Mouse (Mus musculus): Measurements from ENCODE around the gene Anp32a. TPM values are rescaled to one million over a fixed set of nuclear protein-coding genes. Genes with fewer than 3 reads are reported as not detected.

Gene Anp32a
- total and polyA plus RNA-seq, 2 experiments from 2014 or later = 20.8 to 127 TPM

GRCm38 (mm10) chr9:62343904-62344491 is 2.9 kb downstream of the Anp32a start:
- DNase-seq (ENCODE audit: low spot score) (peak; percentile 27), ATAC-seq (ENCODE audit: insufficient read depth, low read depth) (peak; percentile 46)
- H3K27ac ChIP-seq (ENCODE audit: low read depth) = peak overlapping the region; percentile 100
- no peak for TF ChIP-seq CTCF (IDR thresholded peaks at IDR 0.05; ENCODE audit: low read depth)
- TF ChIP-seq EP300 (IDR thresholded peaks at IDR 0.05; ENCODE audit: low read depth) = no peak
- peak overlapping the region; percentile 93 for H3K4me3 ChIP-seq (ENCODE audit: low read depth, low read length)
- no peaks in the 10 kb centered on the region for H3K9me3 ChIP-seq (replicated peaks; ENCODE audit: control insufficient read depth, low read length)
- 0% methylated on average over 42 of the region's 52 CpGs for WGBS
- peak overlapping the region; percentile 91 for H3K4me2 ChIP-seq (ENCODE audit: low read depth, low read length)
- H3K27me3 ChIP-seq (ENCODE audit: control insufficient read depth, insufficient read depth, low read length) = no peaks in the 10 kb centered on the region
- H3K9ac ChIP-seq (replicated peaks; ENCODE audit: low read depth, low read length) = peak overlapping the region; percentile 99
- H3K36me3 ChIP-seq (replicated peaks; ENCODE audit: control insufficient read depth, insufficient read depth, low read length) = no peaks in the 10 kb centered on the region
- peaks cover 34% of the 10 kb centered on the region for H3K4me1 ChIP-seq (ENCODE audit: control insufficient read depth, insufficient read depth)

GRCm38 (mm10) chr9:62344545-62344944 is 3.5 kb downstream of the Anp32a start:
- peak overlapping the region; percentile 91 for H3K4me2 ChIP-seq (ENCODE audit: low read depth, low read length)
- H3K9me3 ChIP-seq (replicated peaks; ENCODE audit: control insufficient read depth, low read length) = no peaks in the 10 kb centered on the region
- peak overlapping the region; percentile 99 for H3K9ac ChIP-seq (replicated peaks; ENCODE audit: low read depth, low read length)
- 0 out of 2 replicates have a peak, but pooled peaks have one; percentile 56 for TF ChIP-seq EP300 (IDR thresholded peaks at IDR 0.05; ENCODE audit: low read depth)
- TF ChIP-seq CTCF (IDR thresholded peaks at IDR 0.05; ENCODE audit: low read depth) = no peak
- peak overlapping the region; percentile 93 for H3K4me3 ChIP-seq (ENCODE audit: low read depth, low read length)
- peaks cover 39% of the 10 kb centered on the region for H3K4me1 ChIP-seq (ENCODE audit: control insufficient read depth, insufficient read depth)
- peak; percentile 30 for ATAC-seq (ENCODE audit: insufficient read depth, low read depth)
- no peaks in the 10 kb centered on the region for H3K27me3 ChIP-seq (ENCODE audit: control insufficient read depth, insufficient read depth, low read length)
- DNase-seq (ENCODE audit: low spot score) = peak; percentile 85
- WGBS = 0% methylated on average over 25 of the region's 26 CpGs
- no peaks in the 10 kb centered on the region for H3K36me3 ChIP-seq (replicated peaks; ENCODE audit: control insufficient read depth, insufficient read depth, low read length)
- H3K27ac ChIP-seq (ENCODE audit: low read depth) = peak overlapping the region; percentile 100

- Histone ChIP-seq H3K36me3 (replicated peaks; ENCODE audit: control insufficient read depth, insufficient read depth, low read length) (no peaks in the 10 kb centered on the region), H3K9ac (replicated peaks; ENCODE audit: low read depth, low read length) (peak overlapping the region; percentile 99), H3K27ac (ENCODE audit: low read depth) (peak overlapping the region; percentile 100), H3K9me3 (replicated peaks; ENCODE audit: control insufficient read depth, low read length) (no peaks in the 10 kb centered on the region), H3K4me3 (ENCODE audit: low read depth, low read length) (peak overlapping the region; percentile 93), H3K4me2 (ENCODE audit: low read depth, low read length) (peak overlapping the region; percentile 91), H3K4me1 (ENCODE audit: control insufficient read depth, insufficient read depth) (peaks cover 44% of the 10 kb centered on the region), H3K27me3 (ENCODE audit: control insufficient read depth, insufficient read depth, low read length) (no peaks in the 10 kb centered on the region)
- WGBS = 6% methylated on average over 11 of the region's 11 CpGs
- ATAC-seq (ENCODE audit: insufficient read depth, low read depth) (no peak), DNase-seq (ENCODE audit: low spot score) (peak; percentile 32)
- TF ChIP-seq CTCF (IDR thresholded peaks at IDR 0.05; ENCODE audit: low read depth) (no peak), EP300 (IDR thresholded peaks at IDR 0.05; ENCODE audit: low read depth) (no peak)
Observed at GRCm38 (mm10) chr9:62345081-62345481, 4.0 kb downstream of the Anp32a start.

- 25% methylated on average over 9 of the region's 9 CpGs for WGBS
- no peak for ATAC-seq (ENCODE audit: insufficient read depth, low read depth)
- H3K9me3 ChIP-seq (replicated peaks; ENCODE audit: control insufficient read depth, low read length) = no peaks in the 10 kb centered on the region
- peak overlapping the region; percentile 91 for H3K4me2 ChIP-seq (ENCODE audit: low read depth, low read length)
- no peaks in the 10 kb centered on the region for H3K36me3 ChIP-seq (replicated peaks; ENCODE audit: control insufficient read depth, insufficient read depth, low read length)
- no peaks in the 10 kb centered on the region for H3K27me3 ChIP-seq (ENCODE audit: control insufficient read depth, insufficient read depth, low read length)
- H3K27ac ChIP-seq (ENCODE audit: low read depth) = peak overlapping the region; percentile 100
- peaks cover 51% of the 10 kb centered on the region for H3K4me1 ChIP-seq (ENCODE audit: control insufficient read depth, insufficient read depth)
- TF ChIP-seq EP300 (IDR thresholded peaks at IDR 0.05; ENCODE audit: low read depth) = no peak
- TF ChIP-seq CTCF (IDR thresholded peaks at IDR 0.05; ENCODE audit: low read depth) = no peak
- H3K4me3 ChIP-seq (ENCODE audit: low read depth, low read length) = peak overlapping the region; percentile 93
- DNase-seq (ENCODE audit: low spot score) = peak; percentile 38
- peak overlapping the region; percentile 99 for H3K9ac ChIP-seq (replicated peaks; ENCODE audit: low read depth, low read length)
Observed at GRCm38 (mm10) chr9:62345633-62346387, 4.7 kb downstream of the Anp32a start.

- no peaks in the 10 kb centered on the region for H3K9me3 ChIP-seq (replicated peaks; ENCODE audit: control insufficient read depth, low read length)
- no peak for DNase-seq (ENCODE audit: low spot score)
- peak overlapping the region; percentile 32 for H3K9ac ChIP-seq (replicated peaks; ENCODE audit: low read depth, low read length)
- 70% methylated on average over 6 of the region's 6 CpGs for WGBS
- H3K27me3 ChIP-seq (ENCODE audit: control insufficient read depth, insufficient read depth, low read length) = no peaks in the 10 kb centered on the region
- peaks cover 56% of the 10 kb centered on the region for H3K4me1 ChIP-seq (ENCODE audit: control insufficient read depth, insufficient read depth)
- no peak for ATAC-seq (ENCODE audit: insufficient read depth, low read depth)
- no peaks in the 10 kb centered on the region for H3K36me3 ChIP-seq (replicated peaks; ENCODE audit: control insufficient read depth, insufficient read depth, low read length)
- TF ChIP-seq EP300 (IDR thresholded peaks at IDR 0.05; ENCODE audit: low read depth) (no peak), CTCF (IDR thresholded peaks at IDR 0.05; ENCODE audit: low read depth) (no peak)
- H3K4me3 ChIP-seq (ENCODE audit: low read depth, low read length) = 0 out of 2 replicates have a peak overlapping the region, but pooled peaks have one; percentile 7
- H3K4me2 ChIP-seq (ENCODE audit: low read depth, low read length) = peak overlapping the region; percentile 91
- H3K27ac ChIP-seq (ENCODE audit: low read depth) = peak overlapping the region; percentile 100
Observed at GRCm38 (mm10) chr9:62346388-62346679, 5.2 kb downstream of the Anp32a start.

Measured in heart, postnatal 0 days (tissue).